ENCODE assay signal across 8 mouse cellular contexts in genomic region chr8:31033281-31033680, GRCm38 (mm10).
A peak's percentile ranks its signal among the peaks of the same experiment; 100 is the strongest.
DNase-seq lines count a peak whose midpoint lies in the region; ATAC-seq lines count a peak whose summit lies in the region.

No protein-coding gene starts in this region.

- peak overlapping the region; percentile 53 for H3K4me3 ChIP-seq in embryonic facial prominence, embryonic 10.5 days
- H3K4me3 ChIP-seq in midbrain, embryonic 11.5 days (ENCODE audit: low read depth, low read length), result peak overlapping the region; percentile 23; the same call in 1 of the 2 replicates

- intact Hi-C loops in left cerebral cortex, postnatal 4 days (cut with DNase I), result loop anchor here (5.0 kb wide), 1 partner anchor 111 kb away; no protein-coding TSS in a partner anchor

- 4% methylated on average over 13 of the region's 13 CpGs for WGBS in embryonic facial prominence, embryonic 10.5 days
- WGBS in midbrain, embryonic 11.5 days, result 5% methylated on average over 13 of the region's 13 CpGs

- H3K9me3 ChIP-seq in embryonic facial prominence, embryonic 10.5 days, result no peaks in the 10 kb centered on the region
- no peaks in the 10 kb centered on the region for H3K9me3 ChIP-seq in midbrain, embryonic 11.5 days (ENCODE audit: control insufficient read depth, low read length)

- no peaks in the 10 kb centered on the region; the same call in 1 of the 2 replicates for H3K27me3 ChIP-seq in embryonic facial prominence, embryonic 10.5 days (replicated peaks; ENCODE audit: low read depth, poor library complexity, severe bottlenecking)
- no peaks in the 10 kb centered on the region for H3K27me3 ChIP-seq in midbrain, embryonic 11.5 days (ENCODE audit: control insufficient read depth, insufficient read depth, low read length)

- peak overlapping the region; percentile 50 for H3K4me2 ChIP-seq in midbrain, embryonic 11.5 days

- peak; percentile 93 for DNase-seq in adrenal gland, postnatal 10 days
- peak; percentile 90 for DNase-seq in embryonic facial prominence, embryonic 10.5 days (ENCODE audit: low spot score)
- DNase-seq in heart, adult 11 months, result peak; percentile 96
- peak; percentile 72 for DNase-seq in kidney, adult 11 months
- peak; percentile 90 for DNase-seq in left cerebral cortex, postnatal 4 days
- DNase-seq in midbrain, embryonic 11.5 days (ENCODE audit: low spot score, missing footprints), result peak; percentile 100
- peak; percentile 96 for DNase-seq in right cerebral cortex, postnatal 4 days
- DNase-seq in yolk sac, embryonic 10.5 days (ENCODE audit: low spot score), result peak; percentile 68

- peaks cover 11% of the 10 kb centered on the region for H3K4me1 ChIP-seq in embryonic facial prominence, embryonic 10.5 days
- peaks cover 16% of the 10 kb centered on the region for H3K4me1 ChIP-seq in midbrain, embryonic 11.5 days (ENCODE audit: control insufficient read depth, insufficient read depth, low read length)

- H3K36me3 ChIP-seq in embryonic facial prominence, embryonic 10.5 days (replicated peaks), result no peaks in the 10 kb centered on the region
- H3K36me3 ChIP-seq in midbrain, embryonic 11.5 days (ENCODE audit: control insufficient read depth, insufficient read depth, low read length), result no peaks in the 10 kb centered on the region

- H3K9ac ChIP-seq in midbrain, embryonic 11.5 days (ENCODE audit: low read length), result peak overlapping the region; percentile 52; the same call in 1 of the 2 replicates

- peak overlapping the region; percentile 80 for H3K27ac ChIP-seq in embryonic facial prominence, embryonic 10.5 days (replicated peaks)
- no peak overlapping the region for H3K27ac ChIP-seq in midbrain, embryonic 11.5 days (ENCODE audit: low read depth, low read length)

- peak; percentile 41; the same call in 1 of the 2 replicates for ATAC-seq in midbrain, embryonic 11.5 days (ENCODE audit: low FRiP score)
